Mouse (Mus musculus) limb, embryonic 12.5 days (tissue): ENCODE data around the gene Pdzd7. TPM values are rescaled to one million over a fixed set of nuclear protein-coding genes. Genes with fewer than 3 reads are reported as not detected.

ENCODE experiments used
- ATAC-seq: fragments of 200-750 bp; cut with Nextera tagmentation; 2 replicates; pipeline ENCODE4 v1.8.0; 2017; ENCODE audit warnings: low read depth, moderate TSS enrichment; ENCODE audit not compliant: insufficient number of reproducible peaks, insufficient read depth, low FRiP score, low TSS enrichment
- H3K27ac ChIP-seq: fragments of 300-500 bp; sonication (generic); 2 replicates; pipeline ENCODE4 v1.5.1; 2016; ENCODE audit warnings: mild to moderate bottlenecking, moderate library complexity
- H3K27me3 ChIP-seq: fragments of 300-500 bp; sonication (generic); 2 replicates; pipeline ENCODE4 v1.6.1; 2016; ENCODE audit warnings: mild to moderate bottlenecking, moderate library complexity
- H3K36me3 ChIP-seq: fragments of 300-500 bp; sonication (generic); 2 replicates; pipeline ENCODE4 v1.6.1; 2016; ENCODE audit warnings: mild to moderate bottlenecking, moderate library complexity
- H3K4me1 ChIP-seq: fragments of 300-500 bp; sonication (generic); replicated peaks from 2 replicates; pipeline ENCODE4 v1.6.1; 2016
- H3K4me2 ChIP-seq: fragments of 300-500 bp; sonication (generic); 2 replicates; pipeline ENCODE4 v1.6.1; 2016; ENCODE audit warnings: mild to moderate bottlenecking, moderate library complexity
- H3K4me3 ChIP-seq: fragments of 300-500 bp; sonication (generic); replicated peaks from 2 replicates; pipeline ENCODE4 v1.5.1; 2016; ENCODE audit warnings: mild to moderate bottlenecking
- H3K9ac ChIP-seq: fragments of 300-500 bp; sonication (generic); replicated peaks from 2 replicates; pipeline ENCODE4 v1.6.1; 2016; ENCODE audit warnings: mild to moderate bottlenecking, moderate library complexity
- H3K9me3 ChIP-seq: fragments of 300-500 bp; sonication (generic); 2 replicates; pipeline ENCODE4 v1.6.1; 2016; ENCODE audit warnings: mild to moderate bottlenecking, moderate library complexity
- WGBS: fragments of 180-500 bp; shearing (Covaris S2); methylation state at CpG from one replicate; pipeline ENCODE4 v1.1.7; 2016; 5-methylcytosine and 5-hydroxymethylcytosine counted together
- polyA plus RNA-seq: library from polyadenylated mRNA; unstranded; fragments of >200 nt; fragmentation: Nextera tagmentation; extraction: Ambion mirVana; gene quantifications from 2 replicates; pipeline ENCODE4 v1.2.1, GENCODE M21; 2016

The Pdzd7 gene
- 0.20 and 0.56 TPM in 2 replicates for polyA plus RNA-seq

GRCm38 (mm10) chr19:45045651-45046050, at the start of gene Pdzd7:
Gene Pdzd7 (minus strand): TSS chr19:45045717.
- Histone ChIP-seq H3K27ac (no peak within 1 kb of the TSS), H3K36me3 (peaks cover 10% of the 10 kb centered on the region; the same call in 1 of the 2 replicates), H3K9me3 (no peaks in the 10 kb centered on the region), H3K4me1 (peaks cover 26% of the 10 kb centered on the region), H3K4me3 (peak within 1 kb of the TSS; percentile 49), H3K9ac (peak within 1 kb of the TSS; percentile 65), H3K27me3 (peaks cover 60% of the 10 kb centered on the region), H3K4me2 (peak within 1 kb of the TSS; percentile 77)
- no peak for ATAC-seq
- 76% methylated on average over 5 of the region's 5 CpGs for WGBS

- no peak for ATAC-seq
- Histone ChIP-seq H3K36me3 (no peaks in the 10 kb centered on the region), H3K4me2 (no peak overlapping the region), H3K9me3 (no peaks in the 10 kb centered on the region), H3K4me1 (peaks cover 48% of the 10 kb centered on the region), H3K27me3 (peaks cover 93% of the 10 kb centered on the region), H3K4me3 (no peak overlapping the region), H3K27ac (no peak overlapping the region), H3K9ac (no peak overlapping the region)
- 20% methylated on average over 11 of the region's 11 CpGs for WGBS
Measured at GRCm38 (mm10) chr19:45081841-45082550, 36.5 kb upstream of the Pdzd7 start.

- WGBS, result 4% methylated on average over 5 of the region's 5 CpGs
- Histone ChIP-seq H3K27me3 (peaks cover 93% of the 10 kb centered on the region), H3K9me3 (no peaks in the 10 kb centered on the region), H3K27ac (no peak overlapping the region), H3K36me3 (no peaks in the 10 kb centered on the region), H3K9ac (no peak overlapping the region), H3K4me3 (peak overlapping the region; percentile 34; the same call in 1 of the 2 replicates), H3K4me1 (peaks cover 55% of the 10 kb centered on the region), H3K4me2 (peak overlapping the region; percentile 57)
- ATAC-seq, result no peak
Measured at GRCm38 (mm10) chr19:45081279-45081678, 35.8 kb upstream of the Pdzd7 start.

GRCm38 (mm10) chr19:45080711-45081110, 35.2 kb upstream of the Pdzd7 start:
- Histone ChIP-seq H3K4me3 (peak overlapping the region; percentile 34), H3K27me3 (peaks cover 93% of the 10 kb centered on the region), H3K9ac (peak overlapping the region; percentile 13; the same call in 1 of the 2 replicates), H3K4me1 (peaks cover 61% of the 10 kb centered on the region), H3K4me2 (peak overlapping the region; percentile 57), H3K27ac (no peak overlapping the region), H3K9me3 (no peaks in the 10 kb centered on the region), H3K36me3 (no peaks in the 10 kb centered on the region)
- no peak for ATAC-seq
- 2% methylated on average over 17 of the region's 17 CpGs for WGBS

- no peak for ATAC-seq
- Histone ChIP-seq H3K4me3 (peak overlapping the region; percentile 34), H3K36me3 (no peaks in the 10 kb centered on the region), H3K9ac (peak overlapping the region; percentile 18; the same call in 1 of the 2 replicates), H3K9me3 (no peaks in the 10 kb centered on the region), H3K27ac (no peak overlapping the region), H3K27me3 (peaks cover 91% of the 10 kb centered on the region), H3K4me2 (peak overlapping the region; percentile 57), H3K4me1 (peaks cover 65% of the 10 kb centered on the region)
- under 1% methylated on average over 45 of the region's 45 CpGs for WGBS
Measured at GRCm38 (mm10) chr19:45079769-45080515, 34.4 kb upstream of the Pdzd7 start.

- peak overlapping the region; percentile 34 for H3K4me3 ChIP-seq
- H3K4me2 ChIP-seq, result peak overlapping the region; percentile 57
- H3K9ac ChIP-seq, result peak overlapping the region; percentile 18; the same call in 1 of the 2 replicates
- no peak overlapping the region for H3K27ac ChIP-seq
- H3K4me1 ChIP-seq, result peaks cover 64% of the 10 kb centered on the region
- H3K27me3 ChIP-seq, result peaks cover 85% of the 10 kb centered on the region
- H3K9me3 ChIP-seq, result no peaks in the 10 kb centered on the region
- 9% methylated on average over 17 of the region's 17 CpGs for WGBS
- no peak for ATAC-seq
- no peaks in the 10 kb centered on the region for H3K36me3 ChIP-seq
Measured at GRCm38 (mm10) chr19:45078971-45079764, 33.7 kb upstream of the Pdzd7 start.

- Histone ChIP-seq H3K4me2 (peak overlapping the region; percentile 96), H3K4me3 (peak overlapping the region; percentile 58; the same call in 1 of the 2 replicates), H3K4me1 (peaks cover 61% of the 10 kb centered on the region), H3K36me3 (no peaks in the 10 kb centered on the region), H3K27me3 (peaks cover 82% of the 10 kb centered on the region), H3K27ac (no peak overlapping the region), H3K9ac (no peak overlapping the region), H3K9me3 (no peaks in the 10 kb centered on the region)
- WGBS, result 5% methylated on average over 20 of the region's 20 CpGs
- no peak for ATAC-seq
Measured at GRCm38 (mm10) chr19:45077742-45078645, 32.5 kb upstream of the Pdzd7 start.

- Histone ChIP-seq H3K27ac (no peak overlapping the region), H3K4me2 (peak overlapping the region; percentile 96), H3K4me3 (peak overlapping the region; percentile 58), H3K9ac (peak overlapping the region; percentile 48), H3K36me3 (no peaks in the 10 kb centered on the region), H3K4me1 (peaks cover 61% of the 10 kb centered on the region), H3K9me3 (no peaks in the 10 kb centered on the region), H3K27me3 (peaks cover 74% of the 10 kb centered on the region)
- 1% methylated on average over 62 of the region's 62 CpGs for WGBS
- no peak for ATAC-seq
Measured at GRCm38 (mm10) chr19:45076586-45077510, 31.3 kb upstream of the Pdzd7 start.

- H3K9me3 ChIP-seq, result no peaks in the 10 kb centered on the region
- peaks cover 61% of the 10 kb centered on the region for H3K4me1 ChIP-seq
- 0 out of 2 replicates have a peak overlapping the region, but pooled peaks have one; percentile 93 for H3K27ac ChIP-seq
- H3K4me2 ChIP-seq, result peak overlapping the region; percentile 96
- H3K27me3 ChIP-seq, result peaks cover 74% of the 10 kb centered on the region
- 9% methylated on average over 17 of the region's 17 CpGs for WGBS
- H3K36me3 ChIP-seq, result no peaks in the 10 kb centered on the region
- ATAC-seq, result no peak
- no peak overlapping the region for H3K9ac ChIP-seq
- peak overlapping the region; percentile 58 for H3K4me3 ChIP-seq
Measured at GRCm38 (mm10) chr19:45076036-45076575, 30.6 kb upstream of the Pdzd7 start.
